In the genomic region with DNA sequence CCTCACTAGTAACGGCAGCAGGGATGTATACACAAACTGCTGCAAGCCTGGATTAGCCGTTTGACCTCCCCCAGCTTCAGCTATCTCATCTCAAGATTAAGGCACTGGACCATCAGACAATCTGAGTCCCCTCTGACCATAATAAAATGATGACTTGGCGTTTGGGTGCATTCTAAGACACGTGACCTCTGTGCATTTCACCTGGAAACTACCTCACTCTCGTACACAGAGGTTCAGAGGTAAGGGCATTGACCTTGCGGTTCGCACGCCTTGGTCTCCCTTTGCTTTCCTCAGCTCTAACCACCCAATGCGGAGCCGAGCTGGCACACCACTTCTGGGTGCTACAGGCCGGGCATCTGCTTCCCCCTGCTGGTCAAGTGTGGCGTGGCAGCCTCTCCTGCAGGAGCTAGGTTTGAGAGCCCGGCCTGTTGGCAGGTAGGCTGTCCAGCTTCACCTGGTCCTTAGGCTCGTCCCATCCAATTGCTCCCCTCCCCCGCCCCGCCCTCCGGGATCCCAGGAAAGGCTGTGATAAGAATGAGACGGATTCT, we compare ENCODE assay signal across 8 mouse cellular contexts. TPM values are rescaled to one million over a fixed set of nuclear protein-coding genes. Genes with fewer than 3 reads are reported as not detected.
DNase-seq lines count a peak whose midpoint lies in the region; ATAC-seq lines count a peak whose summit lies in the region.

No protein-coding gene starts in this region.

- DNase-seq in adrenal gland, adult 18-20 months (ENCODE audit: low spot score in 2 of 2): peak; percentile 91 to 95
- DNase-seq in embryo, embryonic 11 days: peak; percentile 89
- peak; percentile 84 to 93 for DNase-seq in gastrocnemius, postnatal 4 days (ENCODE audit: low spot score in 2 of 2)
- DNase-seq in left cerebral cortex, postnatal 25 days (ENCODE audit: low spot score in 2 of 2): peak; percentile 90 to 93
- DNase-seq in mesoderm, embryonic 11.5 days (ENCODE audit: low read depth, low spot score): peak; percentile 91
- DNase-seq in right cerebral cortex, postnatal 14 days: peak; percentile 96
- peak; percentile 90 for DNase-seq in urinary bladder, postnatal 25 days (ENCODE audit: low spot score)

- H3K27ac ChIP-seq in intestine, embryonic 16.5 days (ENCODE audit: low read length): no peak overlapping the region

- peak; percentile 67 for ATAC-seq in intestine, embryonic 16.5 days

- H3K9me3 ChIP-seq in intestine, embryonic 16.5 days (ENCODE audit: control insufficient read depth, low read length): no peaks in the 10 kb centered on the region

- H3K9ac ChIP-seq in intestine, embryonic 16.5 days (ENCODE audit: low read depth, low read length): no peak overlapping the region

- H3K27me3 ChIP-seq in intestine, embryonic 16.5 days (replicated peaks; ENCODE audit: control insufficient read depth, insufficient read depth, low read length): peaks cover 67% of the 10 kb centered on the region

- H3K4me3 ChIP-seq in intestine, embryonic 16.5 days (ENCODE audit: low read length): no peak overlapping the region

- 0 out of 2 replicates have a peak overlapping the region, but pooled peaks have one; percentile 11 for H3K4me2 ChIP-seq in intestine, embryonic 16.5 days (ENCODE audit: low read depth, low read length)

- 2% methylated on average over 18 of the region's 18 CpGs for WGBS in intestine, embryonic 16.5 days

- no peaks in the 10 kb centered on the region for H3K36me3 ChIP-seq in intestine, embryonic 16.5 days (ENCODE audit: control insufficient read depth, insufficient read depth, low read length)

- intact Hi-C loops in left cerebral cortex, postnatal 25 days (cut with DNase I): loop anchor here (5.0 kb wide), 2 partner anchors 415 to 480 kb away; no protein-coding TSS in a partner anchor

- H3K4me1 ChIP-seq in intestine, embryonic 16.5 days (ENCODE audit: control insufficient read depth, insufficient read depth, low read length): peaks cover 12% of the 10 kb centered on the region

RNA-seq across cellular contexts. Expression of a gene that starts 10.1 kb away (rescaled TPM):
- total RNA-seq in adrenal gland, adult 18-20 months (2021): 10 to 100 TPM; 12.5 to 13.2 TPM
- 10 to 100 TPM; 13.9 to 15.4 TPM for total RNA-seq in gastrocnemius, postnatal 4 days (2021)
- 20.2 and 22.1 TPM in 2 replicates for polyA plus RNA-seq in intestine, embryonic 16.5 days (2015; fragmentation: Nextera tagmentation; extraction: Ambion mirVana)
- total RNA-seq in left cerebral cortex, postnatal 25 days (2021): 10 to 100 TPM; 19.2 to 20.9 TPM
